Mouse (Mus musculus) C2C12 (cell line): ENCODE measurements at regions not wholly inside any gene's neighbourhood (a gene's known extent, or its start where the extent isn't known, plus 50 kb on each side); places are given as distances from the start of the nearest gene placed in this dataset.

Experiments used
- CTCF ChIP-seq: IDR thresholded peaks from one replicate; pipeline ENCODE4 v1.5.1; 2011; ENCODE audit not compliant: control insufficient read depth, insufficient read depth, insufficient read length
- MAX ChIP-seq: IDR thresholded peaks from one replicate; pipeline ENCODE4 v1.6.1; 2011; ENCODE audit warnings: mild to moderate bottlenecking, control low read depth
- MYOD1 ChIP-seq: IDR thresholded peaks from one replicate; pipeline ENCODE4 v1.6.1; 2011; ENCODE audit warnings: low read depth; ENCODE audit not compliant: control insufficient read depth, insufficient read length
- USF1 ChIP-seq: IDR thresholded peaks from one replicate; pipeline ENCODE4 v1.6.1; 2011; ENCODE audit warnings: low read depth, mild to moderate bottlenecking, control low read depth, moderate library complexity

GRCm38 (mm10) chr9:89802658-89803057, 64.4 kb upstream of the Ankrd34c start:
- TF ChIP-seq CTCF, result no peak
- no peak for TF ChIP-seq MAX
- TF ChIP-seq USF1, result no peak
- TF ChIP-seq MYOD1, result no peak
